Mouse (Mus musculus): ENCODE measurements around the gene Lamp3.
"Not testable (repeated sequence)": the region's sequence is repeated elsewhere in the genome, so short reads cannot be mapped to it uniquely, and the experiment has no call there.

Lamp3 gene

GRCm38 (mm10) chr16:19706216-19706615 is at the start of gene Lamp3:
TSS of gene Lamp3 (minus strand) at chr16:19706375.
- DNase-seq (ENCODE audit: low read depth, low spot score): no peak

- DNase-seq (ENCODE audit: low read depth, low spot score): no peak
These were observed 26.7 kb upstream of the Lamp3 start for GRCm38 (mm10) chr16:19732896-19733295.

- DNase-seq (ENCODE audit: low read depth, low spot score): not testable (repeated sequence)
These were observed 18.0 kb upstream of the Lamp3 start for GRCm38 (mm10) chr16:19724139-19724538.

- no peak for DNase-seq (ENCODE audit: low read depth, low spot score)
These were observed 14.8 kb upstream of the Lamp3 start for GRCm38 (mm10) chr16:19720959-19721358.

GRCm38 (mm10) chr16:19707381-19707780 is 1.2 kb upstream of the Lamp3 start:
- DNase-seq (ENCODE audit: low read depth, low spot score): no peak

- no peak for DNase-seq (ENCODE audit: low read depth, low spot score)
These were observed 7.0 kb downstream of the Lamp3 start for GRCm38 (mm10) chr16:19699207-19699606.

- no peak for DNase-seq (ENCODE audit: low read depth, low spot score)
These were observed 35.3 kb downstream of the Lamp3 start for GRCm38 (mm10) chr16:19670768-19671357.

GRCm38 (mm10) chr16:19666312-19666711 is 39.9 kb downstream of the Lamp3 start:
- DNase-seq (ENCODE audit: low read depth, low spot score): peak; percentile 4

- DNase-seq (ENCODE audit: low read depth, low spot score): no peak
These were observed 76.4 kb downstream of the Lamp3 start, which contains the start of gene Olfr171 for GRCm38 (mm10) chr16:19629816-19630215. TSS of gene Olfr171 (minus strand) at chr16:19629916.

GRCm38 (mm10) chr16:19611782-19612181 is 94.4 kb downstream of the Lamp3 start, which contains the start of gene Olfr170:
TSS of gene Olfr170 (minus strand) at chr16:19611882.
- not testable (repeated sequence) for DNase-seq (ENCODE audit: low read depth, low spot score)
